Mouse (Mus musculus) kidney, postnatal 36 days (tissue): ENCODE data around the gene Olfr1239.

ENCODE experiments used
- DNase-seq, 2 experiments: peaks; one replicate each; pipeline ENCODE4 v3.0.0; 2021 to 2022; ENCODE audit warnings: mixed read lengths in 2 of 2

The Olfr1239 gene

GRCm38 (mm10) chr2:89420307-89420706 is at the start of gene Olfr1239:
TSS of gene Olfr1239 (minus strand) at chr2:89420407.
- DNase-seq = no peak

GRCm38 (mm10) chr2:89442900-89443299 is 22.7 kb upstream of the Olfr1239 start, which contains the start of gene Olfr1240:
TSS of gene Olfr1240 (minus strand) at chr2:89443000.
- no peak for DNase-seq

GRCm38 (mm10) chr2:89414557-89414956 is 5.7 kb downstream of the Olfr1239 start:
- DNase-seq = no peak

- DNase-seq = no peak
These were observed 10.6 kb downstream of the Olfr1239 start, which contains the start of gene Olfr1238 for GRCm38 (mm10) chr2:89409576-89409975. TSS of gene Olfr1238 (minus strand) at chr2:89409676.

- no peak for DNase-seq
These were observed 19.3 kb downstream of the Olfr1239 start for GRCm38 (mm10) chr2:89400882-89401281.
